Mouse (Mus musculus) left cerebral cortex, postnatal 10 days (tissue): ENCODE measurements around the gene Pdzph1. TPM values are rescaled to one million over a fixed set of nuclear protein-coding genes. Genes with fewer than 3 reads are reported as not detected.

Experiments
- total RNA-seq, 2 experiments: library from RNA; stranded (reverse); gene quantifications; 2 replicates each; pipeline ENCODE4 v1.2.3; 2021

Pdzph1 gene
- total RNA-seq, 2 experiments from 2014 or later, result 3.2 to 4.2 TPM

Other genes with a start within 250 kb of the Pdzph1 start
- 1 to 10 TPM; 6.5 to 7.4 TPM for gene Nudt12, start 22.0 kb upstream of the Pdzph1 start, total RNA-seq